Mouse (Mus musculus) bone marrow, adult 2 months (tissue): Measurements from ENCODE around the gene Mcub.

Experiments
- CTCF ChIP-seq: fragments of 200-500 bp; IDR thresholded peaks from 2 replicates; pipeline ENCODE4 v1.5.1; 2011; ENCODE audit warnings: low read length, control low read depth; ENCODE audit not compliant: control insufficient read depth, insufficient read depth
- POLR2A ChIP-seq: fragments of 200-500 bp; IDR thresholded peaks from 2 replicates; pipeline ENCODE4 v1.6.1; 2011; ENCODE audit warnings: low read depth, mild to moderate bottlenecking, control low read depth, low read length, borderline replicate concordance; ENCODE audit not compliant: control insufficient read depth

- peak; percentile 58 for TF ChIP-seq CTCF
- no peak for TF ChIP-seq POLR2A
These were observed 51.6 kb downstream of the Mcub start for GRCm38 (mm10) chr3:129918434-129918833.
